Mouse (Mus musculus) embryonic facial prominence, embryonic 11.5 days (tissue): Measurements from ENCODE around the gene Clic5. TPM values are rescaled to one million over a fixed set of nuclear protein-coding genes. Genes with fewer than 3 reads are reported as not detected.
A peak's percentile ranks its signal among the peaks of the same experiment; 100 is the strongest.
"Not testable (repeated sequence)": the region's sequence is repeated elsewhere in the genome, so short reads cannot be mapped to it uniquely, and the experiment has no call there.

ENCODE experiments used
- ATAC-seq: fragments of 200-750 bp; cut with Nextera tagmentation; replicated peaks from 2 replicates; pipeline ENCODE4 v1.8.0; 2017; ENCODE audit warnings: low read depth; ENCODE audit not compliant: insufficient number of reproducible peaks, low FRiP score, low TSS enrichment
- DNase-seq: peaks from one replicate; pipeline ENCODE4 v3.0.0-alpha.2; 2015; ENCODE audit warnings: low spot score
- H3K27ac ChIP-seq: fragments of 300-500 bp; sonication (generic); replicated peaks from 2 replicates; pipeline ENCODE4 v1.5.1; 2014; ENCODE audit warnings: mild to moderate bottlenecking, low read depth, low read length, control low read depth
- H3K27me3 ChIP-seq: fragments of 300-500 bp; sonication (generic); 2 replicates; pipeline ENCODE4 v1.6.1; 2014; ENCODE audit warnings: mild to moderate bottlenecking, low read length, moderate library complexity, mixed read lengths; ENCODE audit not compliant: control insufficient read depth, insufficient read depth
- H3K36me3 ChIP-seq: fragments of 300-500 bp; sonication (generic); replicated peaks from 2 replicates; pipeline ENCODE4 v1.6.1; 2014; ENCODE audit warnings: low read depth, mild to moderate bottlenecking, low read length, moderate library complexity, mixed read lengths; ENCODE audit not compliant: control insufficient read depth, insufficient read depth
- H3K4me1 ChIP-seq: fragments of 300-500 bp; sonication (generic); 2 replicates; pipeline ENCODE4 v1.6.1; 2014; ENCODE audit warnings: low read length, mixed read lengths; ENCODE audit not compliant: control insufficient read depth, insufficient read depth
- H3K4me2 ChIP-seq: fragments of 300-500 bp; sonication (generic); 2 replicates; pipeline ENCODE4 v1.6.1; 2014; ENCODE audit warnings: low read depth, mild to moderate bottlenecking, control low read depth, low read length, moderate library complexity
- H3K4me3 ChIP-seq: fragments of 300-500 bp; sonication (generic); 2 replicates; pipeline ENCODE4 v1.5.1; 2014; ENCODE audit warnings: low read depth, low read length, control low read depth
- H3K9ac ChIP-seq: fragments of 300-500 bp; sonication (generic); replicated peaks from 2 replicates; pipeline ENCODE4 v1.6.1; 2014; ENCODE audit warnings: mild to moderate bottlenecking, control low read depth, low read length
- H3K9me3 ChIP-seq: fragments of 300-500 bp; sonication (generic); replicated peaks from 2 replicates; pipeline ENCODE4 v1.6.1; 2016; ENCODE audit warnings: mild to moderate bottlenecking, low read length, inconsistent platforms, mixed read lengths; ENCODE audit not compliant: control insufficient read depth
- WGBS: fragments of 180-500 bp; shearing (Covaris S2); extraction: QIAGEN DNeasy Blood & Tissue Kit; methylation state at CpG from one replicate; pipeline ENCODE4 v1.1.7; 2014; 5-methylcytosine and 5-hydroxymethylcytosine counted together
- polyA plus RNA-seq: library from polyadenylated mRNA; unstranded; fragments of >200 nt; fragmentation: Nextera tagmentation; extraction: Ambion mirVana; gene quantifications from 2 replicates; pipeline ENCODE4 v1.2.1, GENCODE M21; 2014

Gene Clic5
- polyA plus RNA-seq, 1 experiment from 2014 or later = 0.32 TPM

- no peak overlapping the region for H3K4me3 ChIP-seq
- ATAC-seq = no peak
- no peak for DNase-seq
- 93% methylated on average over 3 of the region's 3 CpGs for WGBS
- no peaks in the 10 kb centered on the region for H3K4me1 ChIP-seq
- no peak overlapping the region for H3K27ac ChIP-seq
- no peaks in the 10 kb centered on the region for H3K9me3 ChIP-seq
- no peaks in the 10 kb centered on the region for H3K36me3 ChIP-seq
- no peak overlapping the region for H3K4me2 ChIP-seq
- no peak overlapping the region for H3K9ac ChIP-seq
- no peaks in the 10 kb centered on the region for H3K27me3 ChIP-seq
Measured at GRCm38 (mm10) chr17:44177291-44177690, 11.1 kb upstream of the Clic5 start.

GRCm38 (mm10) chr17:44181346-44181745, 7.0 kb upstream of the Clic5 start:
- H3K4me1 ChIP-seq = no peaks in the 10 kb centered on the region
- H3K9ac ChIP-seq = no peak overlapping the region
- DNase-seq = no peak
- H3K4me3 ChIP-seq = no peak overlapping the region
- H3K9me3 ChIP-seq = no peaks in the 10 kb centered on the region
- no peaks in the 10 kb centered on the region for H3K36me3 ChIP-seq
- 84% methylated on average over 8 of the region's 8 CpGs for WGBS
- no peaks in the 10 kb centered on the region for H3K27me3 ChIP-seq
- no peak overlapping the region for H3K4me2 ChIP-seq
- no peak overlapping the region for H3K27ac ChIP-seq
- no peak for ATAC-seq

GRCm38 (mm10) chr17:44186871-44187270, 1.5 kb upstream of the Clic5 start:
- H3K27me3 ChIP-seq = no peaks in the 10 kb centered on the region; the same call in 1 of the 2 replicates
- no peak overlapping the region for H3K9ac ChIP-seq
- no peak overlapping the region for H3K4me2 ChIP-seq
- 81% methylated on average over 3 of the region's 3 CpGs for WGBS
- H3K4me3 ChIP-seq = no peak overlapping the region
- no peaks in the 10 kb centered on the region for H3K36me3 ChIP-seq
- no peak for ATAC-seq
- no peaks in the 10 kb centered on the region for H3K9me3 ChIP-seq
- DNase-seq = no peak
- H3K4me1 ChIP-seq = peaks cover 4% of the 10 kb centered on the region; the same call in 1 of the 2 replicates
- no peak overlapping the region for H3K27ac ChIP-seq

- H3K4me1 ChIP-seq, ATAC-seq, DNase-seq, H3K4me3 ChIP-seq, H3K36me3 ChIP-seq, H3K27me3 ChIP-seq, H3K4me2 ChIP-seq, H3K9me3 ChIP-seq, H3K27ac ChIP-seq, H3K9ac ChIP-seq: not testable (repeated sequence)
Measured at GRCm38 (mm10) chr17:44187537-44187936, 847 bp upstream of the Clic5 start.

GRCm38 (mm10) chr17:44188769-44189145, 373 bp downstream of the Clic5 start:
- DNase-seq = peak; percentile 3
- ATAC-seq = 0 out of 2 replicates have a peak, but pooled peaks have one; percentile 31
- no peak overlapping the region for H3K27ac ChIP-seq
- under 1% methylated on average over 24 of the region's 24 CpGs for WGBS
- no peaks in the 10 kb centered on the region for H3K9me3 ChIP-seq
- no peaks in the 10 kb centered on the region for H3K36me3 ChIP-seq
- peak overlapping the region; percentile 37 for H3K4me3 ChIP-seq
- no peaks in the 10 kb centered on the region; the same call in 1 of the 2 replicates for H3K27me3 ChIP-seq
- H3K4me1 ChIP-seq = peaks cover 4% of the 10 kb centered on the region; the same call in 1 of the 2 replicates
- H3K4me2 ChIP-seq = peak overlapping the region; percentile 78
- peak overlapping the region; percentile 29; the same call in 1 of the 2 replicates for H3K9ac ChIP-seq

- Histone ChIP-seq H3K9ac (no peak overlapping the region), H3K27me3 (no peaks in the 10 kb centered on the region; the same call in 1 of the 2 replicates), H3K36me3 (no peaks in the 10 kb centered on the region), H3K27ac (no peak overlapping the region), H3K4me3 (no peak overlapping the region), H3K9me3 (no peaks in the 10 kb centered on the region), H3K4me1 (peaks cover 4% of the 10 kb centered on the region; the same call in 1 of the 2 replicates), H3K4me2 (no peak overlapping the region; the same call in 1 of the 2 replicates)
- 1% methylated on average over 11 of the region's 11 CpGs for WGBS
- peak; percentile 73 for DNase-seq
- 0 out of 2 replicates have a peak, but pooled peaks have one; percentile 72 for ATAC-seq
Measured at GRCm38 (mm10) chr17:44189696-44190095, 1.3 kb downstream of the Clic5 start.

- ATAC-seq = no peak
- peak; percentile 5 for DNase-seq
- Histone ChIP-seq H3K4me1 (peaks cover 4% of the 10 kb centered on the region; the same call in 1 of the 2 replicates), H3K4me2 (no peak overlapping the region), H3K36me3 (no peaks in the 10 kb centered on the region), H3K27ac (no peak overlapping the region), H3K9ac (no peak overlapping the region), H3K4me3 (no peak overlapping the region), H3K27me3 (no peaks in the 10 kb centered on the region; the same call in 1 of the 2 replicates), H3K9me3 (no peaks in the 10 kb centered on the region)
- WGBS = 38% methylated on average over 7 of the region's 7 CpGs
Measured at GRCm38 (mm10) chr17:44190246-44190645, 1.9 kb downstream of the Clic5 start.

- DNase-seq = no peak
- 75% methylated on average over 3 of the region's 3 CpGs for WGBS
- Histone ChIP-seq H3K27me3 (no peaks in the 10 kb centered on the region; the same call in 1 of the 2 replicates), H3K4me3 (no peak overlapping the region), H3K36me3 (no peaks in the 10 kb centered on the region), H3K4me2 (no peak overlapping the region), H3K9me3 (no peaks in the 10 kb centered on the region), H3K9ac (no peak overlapping the region), H3K4me1 (peaks cover 4% of the 10 kb centered on the region; the same call in 1 of the 2 replicates), H3K27ac (no peak overlapping the region)
- no peak for ATAC-seq
Measured at GRCm38 (mm10) chr17:44192981-44193380, 4.6 kb downstream of the Clic5 start.
